Mouse (Mus musculus) cerebellum, adult 2 months (tissue): Measurements from ENCODE around the gene Cfb. TPM values are rescaled to one million over a fixed set of nuclear protein-coding genes. Genes with fewer than 3 reads are reported as not detected.

ENCODE experiments used
- DNase-seq, 2 experiments: peaks; one replicate each; pipeline ENCODE4 v3.0.0; 2021
- H3K27ac ChIP-seq: fragments of 200-500 bp; 2 replicates; pipeline ENCODE4 v1.5.1; 2012; ENCODE audit warnings: low read length, control low read depth, inconsistent platforms; ENCODE audit not compliant: insufficient read depth
- H3K27me3 ChIP-seq: fragments of 200-500 bp; 2 replicates; pipeline ENCODE4 v1.6.1; 2012; ENCODE audit warnings: inconsistent platforms, mild to moderate bottlenecking, low read length, moderate library complexity; ENCODE audit not compliant: control insufficient read depth, insufficient read depth
- H3K4me1 ChIP-seq: fragments of 200-500 bp; 2 replicates; pipeline ENCODE4 v1.6.1; 2011; ENCODE audit warnings: low read length; ENCODE audit not compliant: control insufficient read depth, insufficient read depth
- H3K4me3 ChIP-seq: fragments of 200-500 bp; replicated peaks from 2 replicates; pipeline ENCODE3; 2011; ENCODE audit warnings: mild to moderate bottlenecking, low read depth, low read length, control low read depth; ENCODE audit not compliant: insufficient read depth
- CTCF ChIP-seq: fragments of 200-500 bp; IDR thresholded peaks from 2 replicates; pipeline ENCODE4 v1.5.1; 2011; ENCODE audit warnings: low read depth, mild to moderate bottlenecking, control low read depth, low read length, moderate library complexity, borderline replicate concordance; ENCODE audit not compliant: insufficient read depth
- POLR2A ChIP-seq: fragments of 200-500 bp; IDR thresholded peaks from 2 replicates; pipeline ENCODE4 v1.6.1; 2011; ENCODE audit warnings: low read length, control low read depth, borderline replicate concordance; ENCODE audit not compliant: insufficient read depth
- WGBS: fragments of 180-500 bp; shearing (Covaris S2); methylation state at CpG from one replicate; pipeline ENCODE4 v1.1.7; 2018; 5-methylcytosine and 5-hydroxymethylcytosine counted together
- polyA plus RNA-seq: library from polyadenylated mRNA; depleted of rRNA; stranded (reverse); fragments of >200 nt; gene quantifications from 2 replicates; pipeline ENCODE4 v1.2.3, GENCODE M21; 2012

Gene Cfb
- polyA plus RNA-seq, 1 experiment = 0.20 TPM

DNA sequence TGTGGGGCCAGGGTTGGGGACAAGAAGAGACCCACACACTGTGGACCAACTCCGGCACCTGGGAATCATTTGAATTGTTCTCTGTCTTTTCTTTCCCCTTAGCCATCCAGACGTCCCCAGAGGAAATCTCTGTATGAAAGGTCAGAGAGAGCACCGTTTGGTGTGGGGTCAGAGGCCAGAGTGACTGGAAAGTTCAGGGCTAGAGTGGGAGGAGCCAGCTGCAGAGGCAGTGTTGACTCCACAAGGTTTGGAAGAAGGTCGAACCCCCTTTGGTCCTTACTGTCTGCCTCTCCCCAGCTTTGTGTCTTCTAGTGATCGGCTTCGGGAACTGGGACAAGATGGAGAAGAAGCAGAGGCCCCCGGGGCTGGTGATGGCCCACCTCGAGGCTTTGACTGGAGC is 8.8 kb downstream of the Cfb start:
- no peak for TF ChIP-seq CTCF
- TF ChIP-seq POLR2A = no peak
- Histone ChIP-seq H3K4me3 (no peak overlapping the region), H3K27me3 (no peaks in the 10 kb centered on the region), H3K4me1 (no peaks in the 10 kb centered on the region), H3K27ac (no peak overlapping the region)
- DNase-seq = no peak
- 80% methylated on average over 8 of the region's 8 CpGs for WGBS

DNA sequence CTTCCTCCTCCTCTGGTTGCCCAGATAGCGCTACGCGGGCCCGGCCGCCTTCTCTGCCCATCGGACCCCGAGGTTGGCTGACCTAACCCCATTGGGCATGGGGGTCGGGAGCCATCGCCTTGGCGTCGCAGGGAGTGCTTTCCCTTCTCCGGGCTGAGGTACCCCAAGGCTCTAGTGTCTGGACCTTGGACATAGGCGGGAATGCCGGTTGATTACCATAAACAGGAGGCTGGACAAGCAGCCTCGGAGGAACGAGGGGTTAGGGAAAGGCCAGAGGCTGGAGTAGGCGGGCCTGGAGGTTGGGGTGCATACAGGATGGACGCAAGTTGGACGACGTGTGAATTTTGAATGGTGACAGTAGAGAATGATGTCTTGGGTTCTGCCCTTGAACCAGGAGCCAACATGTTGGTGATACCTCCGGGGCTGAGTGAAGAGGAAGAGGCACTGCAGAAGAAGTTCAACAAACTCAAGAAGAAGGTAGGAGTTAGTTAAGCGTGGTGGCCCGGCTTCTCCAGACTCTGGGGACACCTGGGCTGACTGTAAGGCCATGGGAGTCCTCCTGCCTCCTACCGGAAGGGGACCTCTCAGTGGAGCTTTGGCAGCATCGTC is 11.7 kb downstream of the Cfb start:
- WGBS = 1% methylated on average over 25 of the region's 25 CpGs
- Histone ChIP-seq H3K27me3 (no peaks in the 10 kb centered on the region), H3K4me3 (peak overlapping the region; percentile 77), H3K27ac (peak overlapping the region; percentile 35), H3K4me1 (no peaks in the 10 kb centered on the region)
- TF ChIP-seq POLR2A = no peak
- TF ChIP-seq CTCF = no peak
- DNase-seq = no peak

- H3K4me3 ChIP-seq = peak within 1 kb of the TSS; percentile 77
- no peaks in the 10 kb centered on the region for H3K27me3 ChIP-seq
- peak; percentile 53 for TF ChIP-seq POLR2A
- no peak; the same call in 1 of the 2 replicates for TF ChIP-seq CTCF
- H3K4me1 ChIP-seq = no peaks in the 10 kb centered on the region
- DNase-seq = peak; percentile 98
- peak within 1 kb of the TSS; percentile 35 for H3K27ac ChIP-seq
- under 1% methylated on average over 58 of the region's 65 CpGs for WGBS
Observed at GRCm38 (mm10) chr17:34849722-34850516, 12.4 kb downstream of the Cfb start, which contains the start of the genes Skiv2l and Nelfe. Gene Skiv2l, minus strand, starts transcription at chr17:34850210. Gene Nelfe, plus strand, starts transcription at chr17:34850391.

GRCm38 (mm10) chr17:34847615-34848014 is 14.7 kb downstream of the Cfb start:
- H3K27ac ChIP-seq = no peak overlapping the region
- TF ChIP-seq CTCF (no peak), POLR2A (no peak)
- DNase-seq = no peak
- H3K4me1 ChIP-seq = no peaks in the 10 kb centered on the region
- H3K27me3 ChIP-seq = no peaks in the 10 kb centered on the region
- H3K4me3 ChIP-seq = no peak overlapping the region
- 94% methylated on average over 7 of the region's 7 CpGs for WGBS

GRCm38 (mm10) chr17:34847192-34847591 is 15.1 kb downstream of the Cfb start:
- DNase-seq = no peak
- H3K27me3 ChIP-seq = no peaks in the 10 kb centered on the region
- WGBS = 86% methylated on average over 6 of the region's 6 CpGs
- H3K27ac ChIP-seq = no peak overlapping the region
- no peaks in the 10 kb centered on the region for H3K4me1 ChIP-seq
- no peak overlapping the region for H3K4me3 ChIP-seq
- no peak for TF ChIP-seq POLR2A
- TF ChIP-seq CTCF = no peak

DNA sequence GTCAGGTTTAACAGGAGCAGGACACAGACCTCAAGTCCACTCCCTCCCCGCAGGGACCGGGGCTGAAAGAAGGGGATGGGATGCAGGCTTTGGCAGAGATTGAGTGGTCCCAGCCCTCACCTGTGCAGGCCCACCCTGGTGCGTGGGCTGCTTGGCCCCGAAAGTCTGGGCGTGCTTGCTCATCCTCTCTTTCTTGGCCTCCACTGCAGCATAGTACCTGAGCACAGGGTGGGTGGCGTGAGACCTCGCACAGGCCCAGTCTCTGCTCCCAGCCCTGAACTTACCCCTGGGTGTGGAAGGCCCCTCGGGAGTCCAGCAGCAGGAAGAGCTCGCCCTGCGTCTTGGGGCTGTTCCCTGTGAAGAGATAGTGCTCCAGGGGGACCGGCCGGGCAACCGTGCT is 17.4 kb downstream of the Cfb start:
- H3K27ac ChIP-seq = no peak overlapping the region
- no peaks in the 10 kb centered on the region for H3K4me1 ChIP-seq
- no peak for DNase-seq
- no peak overlapping the region for H3K4me3 ChIP-seq
- 94% methylated on average over 13 of the region's 13 CpGs for WGBS
- no peak for TF ChIP-seq CTCF
- TF ChIP-seq POLR2A = no peak
- no peaks in the 10 kb centered on the region for H3K27me3 ChIP-seq

GRCm38 (mm10) chr17:34840736-34841307 is 21.5 kb downstream of the Cfb start:
- Histone ChIP-seq H3K4me3 (no peak overlapping the region), H3K27ac (no peak overlapping the region), H3K27me3 (no peaks in the 10 kb centered on the region), H3K4me1 (peaks cover 12% of the 10 kb centered on the region; the same call in 1 of the 2 replicates)
- TF ChIP-seq POLR2A (no peak), CTCF (no peak)
- no peak for DNase-seq
- 75% methylated on average over 6 of the region's 6 CpGs for WGBS
